Mouse (Mus musculus) frontal cortex, adult 2 months (tissue): ENCODE results near the gene Ccdc32. TPM values are rescaled to one million over a fixed set of nuclear protein-coding genes. Genes with fewer than 3 reads are reported as not detected.

ENCODE experiments used
- DNase-seq, 2 experiments: peaks; one replicate each; pipeline ENCODE4 v3.0.0; 2022; ENCODE audit warnings: low spot score in 1 of 2; ENCODE audit errors: extremely low spot score in 1 of 2
- polyA plus RNA-seq: library from polyadenylated mRNA; depleted of rRNA; stranded (reverse); fragments of >200 nt; gene quantifications from 2 replicates; pipeline ENCODE4 v1.2.3, GENCODE M21; 2012; rRNA removed

Gene Ccdc32
- 42.7 and 44.2 TPM in 2 replicates for polyA plus RNA-seq

- peak; percentile 97 to 98 for DNase-seq
These were observed at the start of gene Ccdc32 for GRCm38 (mm10) chr2:119028941-119029551. Gene Ccdc32 (minus strand): TSS chr2:119029393.

DNA sequence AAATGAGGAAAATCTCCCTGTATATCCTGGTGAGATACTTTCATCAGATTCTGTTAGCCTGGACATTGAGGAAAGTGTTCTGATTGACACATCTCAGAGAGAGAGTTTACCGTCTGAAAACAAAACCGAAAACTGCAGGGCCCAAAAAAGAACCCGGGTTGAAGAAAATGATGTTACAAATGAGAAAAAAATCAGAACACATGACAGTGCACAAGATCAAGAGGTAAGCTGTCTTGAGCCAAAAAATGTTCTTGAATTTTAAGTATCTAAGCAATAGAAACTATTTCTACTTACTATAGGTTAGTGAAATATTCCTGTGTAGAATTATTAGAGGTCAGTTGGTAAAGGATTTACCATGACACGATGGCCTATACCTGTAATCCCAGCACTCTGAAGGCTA is 43.2 kb upstream of the Ccdc32 start:
- no peak for DNase-seq

- DNase-seq = no peak
These were observed 30.9 kb upstream of the Ccdc32 start for GRCm38 (mm10) chr2:119060139-119060538.

- no peak for DNase-seq
These were observed 21.0 kb upstream of the Ccdc32 start for GRCm38 (mm10) chr2:119050132-119050650.

DNA sequence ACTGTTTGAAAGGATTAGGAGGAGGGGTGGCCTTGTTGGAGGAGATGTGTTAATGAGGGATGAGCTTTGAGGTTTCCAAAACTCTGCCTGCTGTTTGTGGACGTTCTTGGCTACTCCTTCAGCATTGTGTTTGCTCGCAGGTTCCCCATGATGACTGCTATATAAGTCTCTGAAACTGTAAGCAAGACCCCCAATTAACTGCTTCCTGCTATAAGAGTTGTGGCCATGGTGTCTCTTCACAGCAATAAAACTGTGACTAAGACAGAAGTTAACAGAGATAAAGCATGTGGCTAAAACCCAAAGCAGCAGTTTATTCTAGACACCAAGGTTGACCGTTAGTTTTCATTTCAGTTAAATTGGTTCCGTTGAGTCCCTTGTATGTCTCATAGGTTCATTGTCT is 18.7 kb upstream of the Ccdc32 start:
- DNase-seq = no peak

- peak; percentile 89 to 100 for DNase-seq
These were observed 17.7 kb upstream of the Ccdc32 start, which contains the start of gene Knl1 for GRCm38 (mm10) chr2:119046649-119047611. Gene Knl1 (plus strand): TSS chr2:119047119.

DNA sequence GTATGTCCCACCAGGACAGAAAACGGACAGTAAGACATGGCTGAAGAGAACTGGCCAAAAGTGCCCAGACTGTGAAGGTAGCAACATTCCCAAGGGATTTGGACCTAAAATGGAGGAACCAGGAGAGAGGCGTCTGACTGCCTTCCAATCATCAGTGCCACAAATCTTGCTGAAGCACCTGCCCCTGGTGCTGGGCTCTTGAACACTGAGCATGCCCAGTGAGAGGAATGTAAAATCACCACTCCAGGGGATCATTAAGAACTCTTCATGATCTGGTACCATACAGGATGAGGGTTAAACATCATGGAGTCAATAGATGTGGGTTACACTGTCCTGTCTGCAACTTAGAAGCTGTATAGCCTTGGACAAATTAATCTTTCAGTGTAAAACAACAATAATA is 16.0 kb upstream of the Ccdc32 start:
- DNase-seq = no peak

- DNase-seq = peak in 1 of 2 experiments; percentile 71
These were observed 11.7 kb upstream of the Ccdc32 start for GRCm38 (mm10) chr2:119040882-119041281.

GRCm38 (mm10) chr2:119035397-119035745 is 6.2 kb upstream of the Ccdc32 start:
- no peak for DNase-seq

- peak; percentile 91 to 96 for DNase-seq
These were observed 5.6 kb upstream of the Ccdc32 start, which contains the start of gene Rpusd2 for GRCm38 (mm10) chr2:119034656-119035396. Gene Rpusd2 (plus strand): TSS chr2:119034790.

DNA sequence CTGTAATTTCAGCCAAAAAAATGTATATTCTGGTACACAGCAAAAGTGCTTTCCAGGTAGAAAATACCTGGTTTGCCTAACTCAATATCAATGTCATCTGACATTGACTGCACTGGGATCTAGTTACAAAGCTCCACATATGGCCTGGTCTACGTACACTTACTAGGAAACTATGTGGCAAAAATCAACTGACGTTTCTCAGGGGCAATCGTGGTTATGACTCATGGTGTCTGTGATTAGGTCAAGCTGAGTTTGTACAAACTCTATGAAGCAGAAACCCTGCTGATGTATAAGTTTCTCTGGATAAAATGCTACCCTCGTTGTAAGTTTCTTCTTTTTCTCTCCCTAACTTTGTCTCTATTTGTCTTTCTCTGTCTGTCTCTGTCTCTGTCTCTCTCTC is 3.0 kb upstream of the Ccdc32 start:
- DNase-seq = no peak

- no peak for DNase-seq
These were observed 2.2 kb downstream of the Ccdc32 start for GRCm38 (mm10) chr2:119026951-119027350.

GRCm38 (mm10) chr2:119025239-119025616 is 4.0 kb downstream of the Ccdc32 start:
- DNase-seq = no peak

- no peak for DNase-seq
These were observed 4.5 kb downstream of the Ccdc32 start for GRCm38 (mm10) chr2:119024536-119025238.

DNA sequence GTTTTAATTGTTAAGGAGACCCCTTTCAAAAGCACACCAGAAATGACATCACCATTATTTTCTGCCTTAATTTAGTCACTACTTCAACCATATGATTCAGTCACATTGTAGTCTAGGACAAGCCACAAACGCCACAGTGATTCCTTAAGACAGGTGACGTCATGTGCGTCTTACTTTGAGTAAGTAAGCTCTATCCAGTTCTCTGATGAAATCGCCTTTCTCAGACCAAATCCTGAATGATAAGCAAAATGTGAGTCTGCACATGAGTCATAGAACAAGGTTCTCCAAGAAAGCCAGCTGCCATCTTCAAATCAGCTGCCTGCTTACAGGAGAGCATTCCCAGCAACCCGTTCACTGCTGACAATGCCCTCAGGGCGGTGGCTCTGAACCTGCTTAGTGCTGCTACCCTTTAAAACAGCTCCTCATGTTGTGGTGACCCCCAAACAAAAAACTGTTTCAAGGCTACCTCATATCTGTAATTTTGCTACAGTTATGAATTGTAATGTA is 6.0 kb downstream of the Ccdc32 start:
- DNase-seq = no peak

DNA sequence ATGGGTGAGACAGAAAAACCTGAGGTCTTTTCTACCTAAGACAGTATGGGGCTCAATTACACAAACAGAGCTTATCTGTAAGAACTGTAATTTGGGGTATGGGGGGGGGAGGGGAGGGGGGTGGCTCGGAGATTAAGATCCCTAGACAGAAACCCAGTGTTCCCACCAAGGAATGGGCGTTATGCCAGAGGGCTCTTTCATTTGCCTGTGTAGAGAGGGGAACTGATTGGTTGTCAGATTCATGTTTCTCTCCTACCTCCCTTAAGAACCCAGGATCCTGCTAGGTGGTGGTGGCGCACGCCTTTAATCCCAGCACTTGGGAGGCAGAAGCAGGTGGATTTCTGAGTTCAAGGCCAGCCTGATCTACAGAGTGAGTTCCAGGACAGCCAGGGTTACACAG is 9.7 kb downstream of the Ccdc32 start:
- no peak for DNase-seq

DNA sequence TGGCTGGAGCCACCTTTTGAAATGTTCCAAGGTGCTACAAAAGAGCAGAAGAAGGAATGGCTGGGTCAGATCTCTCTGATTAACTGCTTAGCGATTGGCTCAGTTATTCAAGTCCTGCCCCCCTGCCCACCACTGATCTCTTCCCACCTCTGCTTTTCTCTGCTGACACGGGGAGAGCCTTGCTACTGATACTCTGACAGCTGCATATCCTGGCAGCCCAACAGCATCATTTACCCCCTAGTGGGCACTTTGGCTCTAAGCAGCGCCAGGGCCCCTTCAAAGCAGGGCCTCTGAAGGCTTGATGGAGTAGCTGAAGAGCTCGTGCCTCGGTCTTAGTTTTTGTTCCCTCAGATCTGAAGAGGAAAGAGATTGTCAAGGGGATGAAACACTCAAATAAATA is 10.1 kb downstream of the Ccdc32 start:
- no peak for DNase-seq

- peak in 1 of 2 experiments; percentile 16 for DNase-seq
These were observed 10.6 kb downstream of the Ccdc32 start for GRCm38 (mm10) chr2:119018391-119019122.

- no peak for DNase-seq
These were observed 11.5 kb downstream of the Ccdc32 start for GRCm38 (mm10) chr2:119017647-119018046.
